Mouse (Mus musculus) mouse embryonic stem cell (cell line): ENCODE results near the gene Tut4.

ENCODE experiments used
- in situ Hi-C, 2 experiments: fragments of 300-500 bp; cut with MboI; formaldehyde crosslinking; loops; 1 replicate in 1 of 2; 3 replicates in 1 of 2; pipeline ENCODE4 v1.14.3; 2019 to 2020; ENCODE audit warnings: low sequenced_read_pairs in 2 of 2, low pct_unique_long_range_greater_than_20kb in 1 of 2, mixed read lengths in 1 of 2; ENCODE audit not compliant: unreplicated experiment in 1 of 2

The Tut4 gene

GRCm38 (mm10) chr4:108473586-108473985 is 14.4 kb downstream of the Tut4 start:
- in situ Hi-C loops: no loop called here

- in situ Hi-C loops: no loop called here
These were observed 23.6 kb downstream of the Tut4 start for GRCm38 (mm10) chr4:108482776-108483175.

DNA sequence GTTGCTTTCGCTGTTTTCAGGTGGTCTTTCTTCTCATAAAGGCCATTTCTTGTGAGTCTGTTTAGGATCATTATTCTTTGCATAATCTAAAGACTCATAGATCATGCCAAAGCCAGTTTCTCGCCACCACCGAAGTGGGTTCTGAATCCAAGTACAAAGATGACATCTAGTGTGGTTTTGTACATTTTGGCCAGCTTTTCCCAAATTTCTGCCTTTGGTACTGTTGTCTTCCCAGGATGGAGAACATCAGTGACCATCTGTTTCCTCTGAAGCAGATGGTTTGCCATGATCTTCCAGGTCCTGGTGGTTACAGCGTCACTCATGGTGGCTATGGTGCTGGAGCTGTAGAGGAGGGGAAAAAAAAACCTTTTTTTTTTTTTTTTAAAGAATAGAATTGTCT is 25.0 kb downstream of the Tut4 start:
- in situ Hi-C loops: no loop called here

GRCm38 (mm10) chr4:108503023-108503422 is 43.8 kb downstream of the Tut4 start:
- in situ Hi-C loops: no loop called here

GRCm38 (mm10) chr4:108539701-108540100 is 80.5 kb downstream of the Tut4 start:
- in situ Hi-C loops: no loop called here

GRCm38 (mm10) chr4:108565026-108565425 is 105.8 kb downstream of the Tut4 start:
- in situ Hi-C loops: loop anchor here in 1 of 2 experiments (5.0 kb wide), 1 partner anchor 42 kb away; no protein-coding TSS in a partner anchor

- in situ Hi-C loops: no loop called here
These were observed 113.4 kb downstream of the Tut4 start for GRCm38 (mm10) chr4:108572644-108573043.

GRCm38 (mm10) chr4:108578840-108579742 is 119.9 kb downstream of the Tut4 start, which contains the start of the genes Prpf38a and Orc1:
Gene Prpf38a (minus strand): TSS chr4:108579336.
Gene Orc1 (plus strand): TSS chr4:108579423.
- in situ Hi-C loops: no loop called here

DNA sequence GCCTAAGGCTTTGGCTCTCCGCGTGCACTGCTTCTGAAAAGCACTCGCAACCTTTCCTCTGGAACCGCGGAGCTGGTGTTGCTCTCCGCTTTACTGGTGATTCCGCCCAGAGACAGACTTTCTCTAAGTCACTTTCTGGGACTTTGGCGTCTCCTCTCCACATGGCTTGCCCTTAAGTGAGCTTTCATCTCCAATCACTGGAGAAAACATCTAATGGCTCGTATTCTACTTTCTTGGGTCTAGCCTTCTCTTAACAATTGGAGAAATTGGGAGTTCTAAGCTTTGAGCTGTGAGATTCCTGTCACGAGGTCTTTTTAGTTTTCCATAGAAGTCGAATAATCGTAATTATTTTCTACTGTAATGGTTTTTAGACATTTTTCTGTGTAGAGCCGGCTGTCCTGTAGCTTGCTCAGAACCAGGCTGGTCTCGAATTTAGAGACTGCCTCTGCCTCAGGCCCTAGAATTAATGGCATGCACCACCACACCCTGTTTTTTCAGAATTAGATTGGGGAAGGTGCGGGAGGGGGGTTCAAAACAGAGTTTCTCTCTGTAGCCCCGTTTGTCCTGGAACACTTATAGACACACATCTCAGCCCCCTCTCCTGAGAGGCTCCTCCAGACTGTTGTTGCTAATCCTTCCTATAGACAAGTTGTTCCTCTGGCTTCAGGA is 120.7 kb downstream of the Tut4 start:
- in situ Hi-C loops: no loop called here

- in situ Hi-C loops: no loop called here
These were observed 134.2 kb downstream of the Tut4 start for GRCm38 (mm10) chr4:108593376-108593775.

GRCm38 (mm10) chr4:108595785-108596184 is 136.6 kb downstream of the Tut4 start:
- in situ Hi-C loops: no loop called here

GRCm38 (mm10) chr4:108598306-108598705 is 139.1 kb downstream of the Tut4 start:
- in situ Hi-C loops: no loop called here

DNA sequence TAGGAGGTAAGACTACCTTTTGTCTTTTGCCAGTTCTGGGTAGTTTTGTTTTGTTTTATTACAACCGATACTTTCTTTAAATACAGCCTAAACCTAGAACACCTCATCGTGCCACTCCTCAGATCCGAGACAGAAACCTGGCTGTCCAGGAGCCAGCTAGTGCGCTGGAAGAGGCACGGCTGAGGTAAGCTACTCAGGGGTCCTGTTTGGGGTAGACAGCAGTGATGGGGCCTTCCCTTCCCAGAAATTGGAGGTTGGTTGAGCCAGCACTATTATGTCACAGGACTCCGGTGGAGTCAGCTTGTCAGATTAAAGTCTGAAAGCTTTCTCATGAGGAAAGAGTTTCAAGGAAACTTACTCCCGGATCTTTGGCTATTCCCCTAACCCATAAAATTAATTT is 142.6 kb downstream of the Tut4 start:
- in situ Hi-C loops: loop anchor here in 1 of 2 experiments (25.0 kb wide), 1 partner anchor 265 kb away; the partner anchor contains the start of gene Coa7

- in situ Hi-C loops: loop anchor here (5.0 to 25.0 kb wide), 3 partner anchors 41 to 271 kb away; partner anchors contain the start of gene Coa7 (in 1 of the 2)
These were observed 149.4 kb downstream of the Tut4 start for GRCm38 (mm10) chr4:108608651-108609050.
